Mouse (Mus musculus) adrenal gland, postnatal 36 days (tissue): ENCODE measurements around the gene Naa80. TPM values are rescaled to one million over a fixed set of nuclear protein-coding genes. Genes with fewer than 3 reads are reported as not detected.

Experiments used
- DNase-seq, 2 experiments: peaks; one replicate each; pipeline ENCODE4 v3.0.0; 2021; ENCODE audit warnings: mixed read lengths in 1 of 2
- long read RNA-seq, 2 experiments: library from polyadenylated mRNA; stranded (forward); transcript quantifications; one replicate each; pipeline ENCODE4 v2.0.0; 2021; ENCODE audit warnings: borderline sequencing depth in 2 of 2
- total RNA-seq, 2 experiments: library from RNA; stranded (reverse); gene quantifications; 2 replicates each; pipeline ENCODE4 v1.2.3; 2021

The Naa80 gene
- total RNA-seq = 10 to 100 TPM; 14.5 to 19.5 TPM
- long read RNA-seq, experiment 1, transcript Naa80-201 (2 exons, 2,053 nt) = major isoform, 8 of 9 reads
- long read RNA-seq, experiment 1, partial matches to known transcripts = 0 of 9 reads
- long read RNA-seq, experiment 1, other reads (novel, unspliced or antisense) = 1 of 9 reads
- long read RNA-seq, experiment 2, partial matches to known transcripts = 0 of 4 reads
- long read RNA-seq, experiment 2, other reads (novel, unspliced or antisense) = 0 of 4 reads

- DNase-seq = no peak
Observed at GRCm38 (mm10) chr9:107578587-107578986, at the start of gene Naa80. Gene Naa80 (plus strand): TSS chr9:107578887.

GRCm38 (mm10) chr9:107533791-107534407 is 44.8 kb upstream of the Naa80 start, which contains the start of gene Tmem115:
Gene Tmem115 (plus strand): TSS chr9:107533945.
- DNase-seq = peak; percentile 93

DNA sequence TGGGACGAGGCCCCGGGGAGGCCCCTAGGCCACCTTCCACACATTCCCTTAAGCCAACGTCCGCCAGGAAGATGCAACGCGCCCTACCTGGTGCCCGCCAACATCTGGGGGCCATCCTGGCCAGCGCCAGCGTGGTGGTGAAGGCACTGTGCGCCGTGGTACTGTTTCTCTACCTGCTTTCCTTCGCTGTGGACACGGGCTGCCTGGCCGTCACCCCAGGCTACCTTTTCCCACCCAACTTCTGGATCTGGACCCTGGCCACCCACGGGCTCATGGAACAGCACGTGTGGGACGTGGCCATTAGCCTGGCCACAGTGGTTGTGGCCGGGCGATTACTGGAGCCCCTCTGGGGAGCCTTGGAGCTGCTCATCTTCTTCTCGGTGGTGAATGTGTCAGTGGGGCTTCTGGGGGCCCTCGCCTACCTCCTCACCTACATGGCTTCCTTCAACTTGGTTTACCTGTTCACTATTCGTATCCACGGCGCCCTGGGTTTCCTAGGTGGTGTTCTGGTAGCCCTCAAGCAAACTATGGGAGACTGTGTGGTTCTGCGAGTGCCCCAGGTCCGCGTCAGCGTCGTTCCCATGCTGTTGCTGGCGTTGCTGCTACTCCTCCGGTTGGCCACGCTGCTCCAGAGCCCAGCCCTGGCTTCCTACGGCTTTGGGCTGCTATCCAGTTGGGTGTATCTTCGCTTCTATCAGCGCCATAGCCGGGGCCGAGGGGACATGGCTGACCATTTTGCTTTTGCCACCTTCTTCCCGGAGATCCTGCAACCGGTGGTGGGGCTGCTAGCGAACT is 44.1 kb upstream of the Naa80 start:
- DNase-seq = peak in 1 of 2 experiments; percentile 62

- DNase-seq = no peak
Observed at GRCm38 (mm10) chr9:107538231-107538630, 40.5 kb upstream of the Naa80 start.

GRCm38 (mm10) chr9:107538711-107539110 is 40.0 kb upstream of the Naa80 start:
- no peak for DNase-seq

- no peak for DNase-seq
Observed at GRCm38 (mm10) chr9:107539940-107540339, 38.7 kb upstream of the Naa80 start.

GRCm38 (mm10) chr9:107540420-107540819 is 38.3 kb upstream of the Naa80 start:
- no peak for DNase-seq

- DNase-seq = no peak
Observed at GRCm38 (mm10) chr9:107541005-107541404, 37.7 kb upstream of the Naa80 start.

- DNase-seq = peak; percentile 96
Observed at GRCm38 (mm10) chr9:107541474-107542351, 37.0 kb upstream of the Naa80 start, which contains the start of the genes Cyb561d2 and Nprl2. Gene Cyb561d2 (minus strand): TSS chr9:107542193. Gene Nprl2 (plus strand): TSS chr9:107542226.

DNA sequence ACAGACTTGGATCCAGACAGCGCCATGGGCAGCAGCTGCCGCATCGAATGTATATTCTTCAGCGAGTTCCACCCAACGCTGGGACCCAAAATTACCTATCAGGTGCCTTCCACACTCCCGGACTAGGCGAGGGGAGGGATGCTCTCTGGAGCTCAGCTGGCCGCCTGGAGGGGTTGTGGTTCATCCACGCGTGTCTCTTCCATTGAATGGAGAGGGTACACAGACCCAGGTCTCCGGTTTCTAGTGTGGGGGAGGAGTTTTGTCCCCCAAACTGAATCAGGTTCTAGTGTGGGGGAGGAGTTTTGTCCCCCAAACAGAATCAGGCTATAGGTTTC is 36.4 kb upstream of the Naa80 start:
- no peak for DNase-seq

- no peak for DNase-seq
Observed at GRCm38 (mm10) chr9:107542721-107543120, 36.0 kb upstream of the Naa80 start.

DNA sequence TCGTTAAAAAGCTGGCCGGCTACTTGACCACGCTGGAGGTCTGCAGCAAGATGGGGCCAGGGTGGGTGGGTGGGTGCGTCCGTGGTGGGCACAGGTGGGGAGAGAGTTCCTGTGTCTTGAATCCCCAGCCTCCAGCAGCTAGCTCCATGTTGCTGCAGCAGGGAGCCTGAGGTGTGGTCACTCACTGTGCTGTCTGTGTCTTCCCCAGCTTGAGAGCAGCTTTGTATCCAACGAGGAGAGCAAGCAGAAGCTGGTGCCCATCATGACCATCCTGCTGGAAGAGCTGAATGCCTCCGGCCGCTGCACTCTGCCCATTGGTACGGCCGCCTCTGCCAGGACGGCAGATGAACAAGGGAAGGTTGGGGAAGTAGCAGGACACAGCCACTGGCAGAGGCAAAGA is 35.4 kb upstream of the Naa80 start:
- no peak for DNase-seq

DNA sequence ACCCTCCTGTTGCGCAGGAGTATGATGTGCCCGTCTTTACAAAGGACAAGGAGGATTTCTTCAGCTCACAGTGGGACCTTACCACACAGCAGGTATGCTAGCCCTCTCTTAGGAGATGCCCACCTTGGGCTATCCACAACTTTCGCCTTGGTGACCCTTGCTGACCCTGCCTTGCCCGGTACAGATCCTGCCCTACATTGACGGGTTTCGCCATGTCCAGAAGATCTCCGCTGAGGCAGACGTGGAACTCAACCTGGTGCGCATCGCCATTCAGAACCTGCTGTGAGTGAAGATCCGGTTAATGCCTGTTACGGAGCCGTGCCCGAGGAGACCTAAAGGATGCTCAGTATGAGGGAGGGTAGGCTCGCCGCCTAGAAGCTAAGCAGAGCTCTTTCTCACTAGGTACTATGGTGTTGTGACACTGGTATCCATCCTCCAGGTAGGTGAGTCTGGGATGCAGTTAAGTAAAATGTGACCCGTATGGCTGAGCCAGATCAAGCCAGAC is 34.4 kb upstream of the Naa80 start:
- no peak for DNase-seq

DNA sequence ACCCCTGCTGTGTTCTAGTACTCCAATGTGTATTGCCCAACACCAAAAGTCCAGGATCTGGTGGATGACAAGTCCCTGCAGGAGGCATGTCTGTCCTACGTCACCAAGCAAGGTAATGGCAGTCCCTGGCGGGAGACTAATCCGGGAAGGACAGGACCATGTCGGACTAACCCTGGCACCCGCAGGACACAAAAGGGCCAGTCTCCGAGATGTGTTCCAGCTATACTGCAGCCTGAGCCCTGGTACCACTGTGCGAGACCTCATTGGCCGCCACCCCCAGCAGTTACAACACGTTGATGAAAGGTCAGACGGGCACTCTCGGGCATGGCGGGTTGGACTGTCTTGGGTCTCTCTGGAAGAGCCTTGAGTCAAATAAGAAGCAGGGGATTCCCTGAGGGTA is 34.0 kb upstream of the Naa80 start:
- no peak for DNase-seq

DNA sequence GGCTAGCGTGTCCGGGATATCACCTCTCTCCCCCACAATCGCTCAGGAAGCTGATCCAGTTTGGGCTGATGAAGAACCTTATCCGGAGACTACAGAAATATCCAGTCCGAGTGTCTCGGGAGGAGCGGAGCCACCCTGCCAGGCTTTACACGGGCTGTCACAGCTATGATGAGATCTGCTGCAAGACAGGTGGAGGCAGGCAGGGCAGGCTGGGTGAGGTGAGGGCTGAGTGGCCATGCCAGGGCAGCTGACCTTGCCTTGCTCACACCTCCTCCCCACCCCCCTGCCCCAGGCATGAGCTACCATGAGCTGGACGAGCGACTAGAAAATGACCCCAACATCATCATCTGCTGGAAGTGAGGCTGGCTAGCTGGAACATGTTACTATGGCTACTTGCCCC is 33.5 kb upstream of the Naa80 start:
- DNase-seq = no peak

- DNase-seq = peak; percentile 77 to 84
Observed at GRCm38 (mm10) chr9:107545602-107546001, 33.1 kb upstream of the Naa80 start.

DNA sequence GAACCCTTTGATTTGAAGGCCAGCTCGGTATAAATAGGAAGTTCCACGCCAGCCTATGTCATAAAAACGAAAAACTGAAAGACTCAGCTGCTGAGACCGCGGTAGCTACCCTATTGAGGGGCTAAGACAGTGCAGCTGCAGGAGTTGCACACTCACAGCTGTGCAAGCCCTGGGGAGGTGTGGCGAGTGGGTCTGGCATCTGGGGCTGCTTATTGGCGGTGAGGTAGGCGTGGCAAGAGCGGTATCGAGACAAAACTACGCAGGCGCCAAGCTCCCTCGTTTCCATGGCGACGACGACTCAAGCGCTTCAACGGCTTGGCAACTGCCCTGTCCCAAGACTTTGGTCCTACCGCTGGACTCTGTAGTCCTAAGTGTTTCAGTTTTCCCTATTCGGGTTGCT is 31.7 kb upstream of the Naa80 start, which contains the start of gene Zmynd10:
TSS of gene Zmynd10 (plus strand) at position 273 of the 400 bp plus-strand sequence.
- DNase-seq = peak; percentile 93 to 94

DNA sequence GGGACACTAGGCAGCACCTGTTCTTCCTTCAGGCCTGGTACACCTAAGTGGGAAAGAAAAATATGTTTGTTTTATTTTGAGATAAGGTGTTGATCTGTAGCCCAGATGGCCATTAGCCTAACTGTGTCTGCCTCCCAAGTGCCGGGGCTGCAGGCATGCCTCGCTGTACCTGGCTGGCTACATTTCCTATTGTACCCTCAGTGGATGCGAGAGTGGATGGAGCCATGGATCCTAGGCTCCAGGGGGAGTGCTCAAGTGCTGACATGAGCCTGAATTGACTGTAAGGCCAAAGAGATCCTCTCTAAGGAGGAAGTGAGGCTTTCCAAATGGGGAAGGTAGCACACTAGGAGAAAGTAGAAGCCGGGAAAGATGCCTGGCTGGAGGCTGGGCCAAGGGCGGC is 30.7 kb upstream of the Naa80 start:
- no peak for DNase-seq

GRCm38 (mm10) chr9:107548820-107549219 is 29.9 kb upstream of the Naa80 start:
- DNase-seq = no peak

GRCm38 (mm10) chr9:107549297-107550074 is 29.2 kb upstream of the Naa80 start:
- no peak for DNase-seq
